Mouse (Mus musculus): ENCODE results near the gene Tagln. TPM values are rescaled to one million over a fixed set of nuclear protein-coding genes. Genes with fewer than 3 reads are reported as not detected.

Tagln gene
- total and polyA plus RNA-seq, 3 experiments, result 0.42 to 1.1 TPM; not detected in 1

GRCm38 (mm10) chr9:45946182-45946871 lies 10.5 kb upstream of the Tagln start:
- DNase-seq (ENCODE audit: low read depth, low spot score), result no peak
- Histone ChIP-seq H3K4me1 (ENCODE audit: control insufficient read depth in 1 of 2, insufficient read depth in 2 of 2, low read length in 2 of 2) (no peaks in the 10 kb centered on the region), H3K9me3 (replicated peaks; ENCODE audit: insufficient read depth, low read length) (no peaks in the 10 kb centered on the region), H3K9ac (ENCODE audit: control insufficient read depth, low read depth, low read length, poor library complexity, severe bottlenecking) (no peak overlapping the region), H3K36me3 (ENCODE audit: control insufficient read depth in 1 of 2, insufficient read depth in 2 of 2, low read length in 2 of 2) (peaks cover 0 to 2% of the 10 kb centered on the region in 2 experiments; a peak in 2 of 4 replicates), H3K79me2 (ENCODE audit: control insufficient read depth, insufficient read depth, low read length, poor library complexity) (no peaks in the 10 kb centered on the region), H3K27ac (ENCODE audit: control insufficient read depth, low read depth, low read length) (no peak overlapping the region), H3K4me3 (ENCODE audit: control insufficient read depth in 1 of 2, insufficient read depth in 1 of 2, low read depth in 2 of 2, low read length in 2 of 2) (no peak overlapping the region), H3K27me3 (ENCODE audit: control insufficient read depth in 1 of 2, insufficient read depth in 2 of 2, low read length in 2 of 2) (no peaks in the 10 kb centered on the region)
- no peak for TF ChIP-seq MAX (IDR thresholded peaks at IDR 0.05; ENCODE audit: low read length)
- no peak for TF ChIP-seq USF1 (IDR thresholded peaks at IDR 0.05; ENCODE audit: low read depth, low read length)
- no peak for TF ChIP-seq MXI1 (IDR thresholded peaks at IDR 0.05; ENCODE audit: low read depth, low read length)
- TF ChIP-seq POLR2AphosphoS2 (IDR thresholded peaks at IDR 0.05; ENCODE audit: low read length), result no peak
- no peak for TF ChIP-seq MAFK (IDR thresholded peaks at IDR 0.05; ENCODE audit: borderline replicate concordance, low read depth, low read length)
- TF ChIP-seq ELF1 (IDR thresholded peaks at IDR 0.05; ENCODE audit: low read depth, low read length), result no peak
- no peak for TF ChIP-seq POLR2AphosphoS5 (IDR thresholded peaks at IDR 0.05; ENCODE audit: borderline replicate concordance, low read depth, low read length)
- TF ChIP-seq ZMIZ1 (IDR thresholded peaks at IDR 0.05; ENCODE audit: low read depth, low read length), result no peak
- no peak for TF ChIP-seq ZNF384 (IDR thresholded peaks at IDR 0.05; ENCODE audit: low read depth, low read length)
- TF ChIP-seq ETS1 (IDR thresholded peaks at IDR 0.05; ENCODE audit: low read depth, low read length), result no peak
- no peak for TF ChIP-seq MYB (IDR thresholded peaks at IDR 0.05; ENCODE audit: low read depth, low read length)
- no peak for TF ChIP-seq E2F4 (IDR thresholded peaks at IDR 0.05; ENCODE audit: borderline replicate concordance, low read depth, low read length)
- TF ChIP-seq CHD1 (IDR thresholded peaks at IDR 0.05; ENCODE audit: low read depth, low read length), result no peak
- no peak for TF ChIP-seq KAT2A (conservative IDR thresholded peaks at IDR 0.05; ENCODE audit: low read depth, low read length)
- TF ChIP-seq HCFC1 (IDR thresholded peaks at IDR 0.05; ENCODE audit: low read depth, low read length), result no peak
- no peak for TF ChIP-seq ZC3H11A (IDR thresholded peaks at IDR 0.05; ENCODE audit: low read depth, low read length)
- no peak for TF ChIP-seq UBTF (IDR thresholded peaks at IDR 0.05; ENCODE audit: borderline replicate concordance, insufficient read depth, low read depth, low read length)
- TF ChIP-seq USF2 (IDR thresholded peaks at IDR 0.05; ENCODE audit: borderline replicate concordance in 1 of 2, insufficient read depth in 1 of 2, low read depth in 1 of 2, low read length in 2 of 2), result no peak

GRCm38 (mm10) chr9:45945721-45946120 lies 9.9 kb upstream of the Tagln start:
- no peak for DNase-seq (ENCODE audit: low read depth, low spot score)
- Histone ChIP-seq H3K79me2 (ENCODE audit: control insufficient read depth, insufficient read depth, low read length, poor library complexity) (no peaks in the 10 kb centered on the region), H3K27me3 (ENCODE audit: control insufficient read depth in 1 of 2, insufficient read depth in 2 of 2, low read length in 2 of 2) (no peaks in the 10 kb centered on the region), H3K9me3 (replicated peaks; ENCODE audit: insufficient read depth, low read length) (no peaks in the 10 kb centered on the region), H3K9ac (ENCODE audit: control insufficient read depth, low read depth, low read length, poor library complexity, severe bottlenecking) (no peak overlapping the region), H3K27ac (ENCODE audit: control insufficient read depth, low read depth, low read length) (no peak overlapping the region), H3K4me1 (ENCODE audit: control insufficient read depth in 1 of 2, insufficient read depth in 2 of 2, low read length in 2 of 2) (no peaks in the 10 kb centered on the region), H3K36me3 (ENCODE audit: control insufficient read depth in 1 of 2, insufficient read depth in 2 of 2, low read length in 2 of 2) (peaks cover 0 to 2% of the 10 kb centered on the region in 2 experiments; a peak in 2 of 4 replicates), H3K4me3 (ENCODE audit: control insufficient read depth in 1 of 2, insufficient read depth in 1 of 2, low read depth in 2 of 2, low read length in 2 of 2) (no peak overlapping the region)
- TF ChIP-seq GATA1 (IDR thresholded peaks at IDR 0.05; ENCODE audit: low read depth, low read length), result no peak
- TF ChIP-seq ELF1 (IDR thresholded peaks at IDR 0.05; ENCODE audit: low read depth, low read length), result no peak
- no peak for TF ChIP-seq NRF1 (IDR thresholded peaks at IDR 0.05; ENCODE audit: insufficient read depth, low read depth, low read length, poor library complexity, severe bottlenecking)
- TF ChIP-seq POLR2A (IDR thresholded peaks at IDR 0.05; ENCODE audit: control insufficient read depth in 1 of 2, insufficient read depth in 1 of 2, low read depth in 1 of 2, low read length in 2 of 2, poor library complexity in 1 of 2), result no peak
- no peak for TF ChIP-seq USF2 (IDR thresholded peaks at IDR 0.05; ENCODE audit: borderline replicate concordance in 1 of 2, insufficient read depth in 1 of 2, low read depth in 1 of 2, low read length in 2 of 2)
- no peak for TF ChIP-seq RAD21 (IDR thresholded peaks at IDR 0.05; ENCODE audit: low read depth, low read length)
